Mouse (Mus musculus) heart, embryonic 15.5 days (tissue): Measurements from ENCODE around the gene Prkrip1. TPM values are rescaled to one million over a fixed set of nuclear protein-coding genes. Genes with fewer than 3 reads are reported as not detected.

Experiments used
- ATAC-seq: fragments of 200-750 bp; cut with Nextera tagmentation; replicated peaks from 2 replicates; pipeline ENCODE4 v1.8.0; 2017; ENCODE audit warnings: low read depth, moderate TSS enrichment; ENCODE audit not compliant: insufficient number of reproducible peaks, insufficient read depth, low FRiP score
- H3K27ac ChIP-seq: fragments of 300-500 bp; sonication (generic); 2 replicates; pipeline ENCODE4 v1.5.1; 2015; ENCODE audit warnings: mild to moderate bottlenecking, inconsistent platforms
- H3K27me3 ChIP-seq: fragments of 300-500 bp; sonication (generic); 2 replicates; pipeline ENCODE4 v1.6.1; 2015; ENCODE audit warnings: inconsistent platforms
- H3K36me3 ChIP-seq: fragments of 300-500 bp; sonication (generic); 2 replicates; pipeline ENCODE4 v1.6.1; 2015; ENCODE audit warnings: mild to moderate bottlenecking, inconsistent platforms
- H3K4me1 ChIP-seq: fragments of 300-500 bp; sonication (generic); replicated peaks from 2 replicates; pipeline ENCODE4 v1.6.1; 2015; ENCODE audit warnings: inconsistent platforms
- H3K4me2 ChIP-seq: fragments of 300-500 bp; sonication (generic); 2 replicates; pipeline ENCODE4 v1.6.1; 2015; ENCODE audit warnings: inconsistent platforms, mild to moderate bottlenecking, moderate library complexity
- H3K4me3 ChIP-seq: fragments of 300-500 bp; sonication (generic); 2 replicates; pipeline ENCODE4 v1.5.1; 2015; ENCODE audit warnings: mild to moderate bottlenecking, inconsistent platforms
- H3K9ac ChIP-seq: fragments of 300-500 bp; sonication (generic); 2 replicates; pipeline ENCODE4 v1.6.1; 2015; ENCODE audit warnings: mild to moderate bottlenecking, inconsistent platforms
- H3K9me3 ChIP-seq: fragments of 300-500 bp; sonication (generic); replicated peaks from 2 replicates; pipeline ENCODE4 v1.6.1; 2016; ENCODE audit warnings: inconsistent platforms
- WGBS: fragments of 180-500 bp; shearing (Covaris S2); methylation state at CpG from one replicate; pipeline ENCODE4 v1.1.7; 2015; ENCODE audit warnings: mixed read lengths; 5-methylcytosine and 5-hydroxymethylcytosine counted together
- polyA plus RNA-seq: library from polyadenylated mRNA; unstranded; fragments of >200 nt; fragmentation: Nextera tagmentation; extraction: Ambion mirVana; gene quantifications from 2 replicates; pipeline ENCODE4 v1.2.1, GENCODE M21; 2015

Prkrip1 gene
- polyA plus RNA-seq, 1 experiment from 2014 or later = 34.6 TPM

GRCm38 (mm10) chr5:136135571-136136291 is 63.0 kb downstream of the Prkrip1 start, which contains the start of the genes Lrwd1 and Alkbh4:
Gene Lrwd1, minus strand, starts transcription at chr5:136136074.
Gene Alkbh4, plus strand, starts transcription at chr5:136136146.
- H3K4me3 ChIP-seq = peak within 1 kb of the TSS; percentile 70
- H3K9ac ChIP-seq = peak within 1 kb of the TSS; percentile 83
- peak within 1 kb of the TSS; percentile 49 for H3K27ac ChIP-seq
- no peaks in the 10 kb centered on the region for H3K27me3 ChIP-seq
- peaks cover 18% of the 10 kb centered on the region for H3K4me1 ChIP-seq
- WGBS = under 1% methylated on average over 60 of the region's 60 CpGs
- peak; percentile 93 for ATAC-seq
- H3K36me3 ChIP-seq = peaks cover 33% of the 10 kb centered on the region
- H3K9me3 ChIP-seq = no peaks in the 10 kb centered on the region
- peak within 1 kb of the TSS; percentile 79 for H3K4me2 ChIP-seq

Other genes starting within 250 kb of the Prkrip1 start
- 0.44 and 0.86 TPM in 2 replicates for gene Ssc4d, start 224.4 kb downstream of the Prkrip1 start, polyA plus RNA-seq
- not detected in 2 replicates for gene Zp3, start 218.9 kb downstream of the Prkrip1 start, polyA plus RNA-seq
- gene Dtx2, start 204.2 kb downstream of the Prkrip1 start, polyA plus RNA-seq = 18.5 and 21.5 TPM in 2 replicates
- 27.8 and 36.5 TPM in 2 replicates for gene Upk3b, start 160.5 kb downstream of the Prkrip1 start, polyA plus RNA-seq
- gene Upk3bl, start 144.5 kb downstream of the Prkrip1 start, polyA plus RNA-seq = 0.68 and 2.6 TPM in 2 replicates
- gene Rasa4, start 115.0 kb downstream of the Prkrip1 start, polyA plus RNA-seq = 1.4 and 3.6 TPM in 2 replicates
- gene Polr2j, start 82.3 kb downstream of the Prkrip1 start, polyA plus RNA-seq = 135 and 140 TPM in 2 replicates
- gene Lrwd1, start 62.9 kb downstream of the Prkrip1 start, polyA plus RNA-seq = 15.1 and 22.5 TPM in 2 replicates
- 10.2 and 13.1 TPM in 2 replicates for gene Alkbh4, start 62.8 kb downstream of the Prkrip1 start, polyA plus RNA-seq
- 1.9 and 4.5 TPM in 2 replicates for gene Orai2, start 28.2 kb downstream of the Prkrip1 start, polyA plus RNA-seq
- 1.1 and 2.3 TPM in 2 replicates for gene Sh2b2, start 47.6 kb upstream of the Prkrip1 start, polyA plus RNA-seq